Mouse (Mus musculus): ENCODE measurements around the gene Cdh4.

- no peak for TF ChIP-seq POLR2A (IDR thresholded peaks at IDR 0.05; ENCODE audit: borderline replicate concordance, control insufficient read depth, low read depth, low read length)
- no peak for TF ChIP-seq CTCF (IDR thresholded peaks at IDR 0.05; ENCODE audit: control insufficient read depth, insufficient read depth, low read length)
Observed at GRCm38 (mm10) chr2:179533881-179534280, 91.7 kb downstream of the Cdh4 start.
